Mouse (Mus musculus) monocyte, adult 5-6 weeks (primary cell): ENCODE results near the gene Catspere2. TPM values are rescaled to one million over a fixed set of nuclear protein-coding genes. Genes with fewer than 3 reads are reported as not detected.

Experiments
- ATAC-seq: fragments of 153-309, 156-312 bp; replicated peaks from 2 replicates; pipeline ENCODE4 v1.8.0; 2017; ENCODE audit warnings: mild to moderate bottlenecking; ENCODE audit not compliant: low TSS enrichment, insufficient number of reproducible peaks, severe bottlenecking, poor library complexity, low FRiP score
- total RNA-seq: library from RNA; stranded (forward); fragments of 200-1000, 200-491, 200-594 nt; gene quantifications from 3 replicates; pipeline ENCODE4 v1.2.3, GENCODE M21; 2017

Catspere2 gene
- total RNA-seq, 1 experiment from 2014 or later, result not detected

GRCm38 (mm10) chr1:178209966-178210365 is 226.7 kb downstream of the Catspere2 start:
- ATAC-seq, result no peak

- no peak for ATAC-seq
These were observed 233.9 kb downstream of the Catspere2 start for GRCm38 (mm10) chr1:178217157-178217556.

- no peak for ATAC-seq
These were observed 235.1 kb downstream of the Catspere2 start for GRCm38 (mm10) chr1:178218305-178218704.

GRCm38 (mm10) chr1:178219166-178220077 is 236.2 kb downstream of the Catspere2 start:
- no peak for ATAC-seq

Other genes starting within 250 kb of the Catspere2 start
- 133 to 209 TPM (median 170 TPM) in 3 replicates for gene Adss, start 186.9 kb upstream of the Catspere2 start, total RNA-seq
- 7.3 to 11.8 TPM (median 8.0 TPM) in 3 replicates for gene Desi2, start 204.0 kb downstream of the Catspere2 start, total RNA-seq